Mouse (Mus musculus): ENCODE measurements around the gene Acer2.

DNA sequence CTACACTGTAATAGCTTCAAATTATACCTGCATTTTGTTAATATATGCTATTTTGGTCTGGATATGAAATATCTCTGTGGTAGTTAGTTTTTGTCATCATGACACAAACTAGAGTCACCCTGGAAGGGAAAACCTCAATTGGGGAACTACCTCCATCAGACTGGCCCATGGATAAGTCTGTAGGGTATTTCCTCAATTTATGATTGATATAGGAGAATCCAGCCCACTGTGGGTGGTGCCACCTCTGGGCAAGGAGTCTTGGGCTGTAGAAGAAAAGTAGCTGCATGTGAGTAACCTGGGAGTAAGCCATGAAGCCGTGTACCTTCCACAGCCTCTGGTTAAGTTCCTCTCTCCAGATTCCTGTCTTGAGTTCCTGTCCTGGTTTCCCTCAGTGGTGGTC is 74.6 kb downstream of the Acer2 start:
- TF ChIP-seq CTCF (IDR thresholded peaks at IDR 0.05; ENCODE audit: borderline replicate concordance, extremely low read depth, insufficient read depth, insufficient read length) (no peak), POLR2A (IDR thresholded peaks at IDR 0.05; ENCODE audit: borderline replicate concordance, extremely low read depth, insufficient read depth, insufficient read length, poor library complexity, severe bottlenecking) (no peak)
